Mouse (Mus musculus) embryonic fibroblast, embryonic 13.5 days (primary cell): ENCODE data around the gene Phf11c.

Source experiments
- CTCF ChIP-seq: IDR thresholded peaks from 2 replicates; pipeline ENCODE4 v1.5.1; 2011; ENCODE audit warnings: mild to moderate bottlenecking, control low read depth, low read length, moderate library complexity, borderline replicate concordance; ENCODE audit not compliant: insufficient read depth
- POLR2A ChIP-seq: IDR thresholded peaks from 2 replicates; pipeline ENCODE4 v1.6.1; 2011; ENCODE audit warnings: low read depth, mild to moderate bottlenecking, control low read depth, low read length, moderate library complexity

- TF ChIP-seq CTCF (no peak), POLR2A (no peak)
Measured at GRCm38 (mm10) chr14:59433902-59434301, 38.7 kb upstream of the Phf11c start.
